Mouse (Mus musculus): ENCODE data around the gene Elmo1.

The Elmo1 gene

GRCm38 (mm10) chr13:20538216-20539070, 448.0 kb downstream of the Elmo1 start:
- no peak for DNase-seq (ENCODE audit: low spot score)

- DNase-seq (ENCODE audit: low spot score) = no peak
Measured at GRCm38 (mm10) chr13:20539631-20540030, 449.2 kb downstream of the Elmo1 start.

GRCm38 (mm10) chr13:20546568-20547204, 456.3 kb downstream of the Elmo1 start:
- DNase-seq (ENCODE audit: low spot score) = peak; percentile 10

GRCm38 (mm10) chr13:20549983-20550382, 459.6 kb downstream of the Elmo1 start:
- DNase-seq (ENCODE audit: low spot score) = peak; percentile 43

- no peak for DNase-seq (ENCODE audit: low spot score)
Measured at GRCm38 (mm10) chr13:20551559-20551958, 461.2 kb downstream of the Elmo1 start.

GRCm38 (mm10) chr13:20555853-20556452, 465.6 kb downstream of the Elmo1 start:
- DNase-seq (ENCODE audit: low spot score) = no peak

GRCm38 (mm10) chr13:20556739-20557138, 466.3 kb downstream of the Elmo1 start:
- DNase-seq (ENCODE audit: low spot score) = no peak

- DNase-seq (ENCODE audit: low spot score) = no peak
Measured at GRCm38 (mm10) chr13:20557156-20557555, 466.8 kb downstream of the Elmo1 start.

GRCm38 (mm10) chr13:20558376-20558775, 468.0 kb downstream of the Elmo1 start:
- no peak for DNase-seq (ENCODE audit: low spot score)

- no peak for DNase-seq (ENCODE audit: low spot score)
Measured at GRCm38 (mm10) chr13:20564414-20564813, 474.0 kb downstream of the Elmo1 start.

- no peak for DNase-seq (ENCODE audit: low spot score)
Measured at GRCm38 (mm10) chr13:20575186-20575585, 484.8 kb downstream of the Elmo1 start.

GRCm38 (mm10) chr13:20585868-20586267, 495.5 kb downstream of the Elmo1 start:
- DNase-seq (ENCODE audit: low spot score) = no peak

GRCm38 (mm10) chr13:20586462-20586861, 496.1 kb downstream of the Elmo1 start:
- DNase-seq (ENCODE audit: low spot score) = no peak

- DNase-seq (ENCODE audit: low spot score) = no peak
Measured at GRCm38 (mm10) chr13:20590983-20591382, 500.6 kb downstream of the Elmo1 start.

- DNase-seq (ENCODE audit: low spot score) = no peak
Measured at GRCm38 (mm10) chr13:20597307-20597706, 506.9 kb downstream of the Elmo1 start.

- no peak for DNase-seq (ENCODE audit: low spot score)
Measured at GRCm38 (mm10) chr13:20598618-20599017, 508.2 kb downstream of the Elmo1 start.

GRCm38 (mm10) chr13:20600246-20600645, 509.9 kb downstream of the Elmo1 start:
- DNase-seq (ENCODE audit: low spot score) = no peak

- DNase-seq (ENCODE audit: low spot score) = no peak
Measured at GRCm38 (mm10) chr13:20601421-20601820, 511.0 kb downstream of the Elmo1 start.

GRCm38 (mm10) chr13:20606891-20607290, 516.5 kb downstream of the Elmo1 start:
- no peak for DNase-seq (ENCODE audit: low spot score)

- DNase-seq (ENCODE audit: low spot score) = no peak
Measured at GRCm38 (mm10) chr13:20609003-20609688, 518.8 kb downstream of the Elmo1 start.

GRCm38 (mm10) chr13:20615596-20616469, 525.4 kb downstream of the Elmo1 start:
- no peak for DNase-seq (ENCODE audit: low spot score)
